Mouse (Mus musculus) gastrocnemius, postnatal 10 days (tissue): ENCODE data around the gene Tnfsf13b. TPM values are rescaled to one million over a fixed set of nuclear protein-coding genes. Genes with fewer than 3 reads are reported as not detected.

Experiments used
- DNase-seq: peaks from one replicate; pipeline ENCODE4 v3.0.0; 2021; ENCODE audit warnings: mixed read lengths
- total RNA-seq, 2 experiments: library from RNA; stranded (reverse); gene quantifications; 2 replicates each; pipeline ENCODE4 v1.2.3; 2021

The Tnfsf13b gene
- total RNA-seq, 2 experiments from 2014 or later, result 0.54 to 0.88 TPM

GRCm38 (mm10) chr8:10045743-10046142 lies 39.5 kb downstream of the Tnfsf13b start:
- DNase-seq, result no peak

GRCm38 (mm10) chr8:10049162-10049561 lies 42.9 kb downstream of the Tnfsf13b start:
- no peak for DNase-seq

DNA sequence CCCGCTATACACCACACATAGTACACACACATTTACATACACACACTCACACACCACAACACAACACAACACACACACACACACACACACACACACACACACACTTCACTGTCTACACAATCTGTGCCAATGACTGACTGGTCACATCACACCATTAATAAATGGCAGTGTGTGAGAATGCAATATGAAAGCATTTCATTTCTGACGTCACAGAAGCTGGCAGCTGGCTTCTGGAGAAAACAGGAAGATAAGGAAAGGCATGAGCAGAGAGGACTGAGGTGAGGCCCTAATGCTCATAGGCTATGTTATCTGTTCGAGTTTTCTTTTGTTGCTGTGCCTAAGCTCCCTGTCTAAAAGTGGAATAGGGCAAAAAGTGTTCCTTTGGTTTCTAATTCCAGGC lies 45.3 kb downstream of the Tnfsf13b start:
- DNase-seq, result no peak

DNA sequence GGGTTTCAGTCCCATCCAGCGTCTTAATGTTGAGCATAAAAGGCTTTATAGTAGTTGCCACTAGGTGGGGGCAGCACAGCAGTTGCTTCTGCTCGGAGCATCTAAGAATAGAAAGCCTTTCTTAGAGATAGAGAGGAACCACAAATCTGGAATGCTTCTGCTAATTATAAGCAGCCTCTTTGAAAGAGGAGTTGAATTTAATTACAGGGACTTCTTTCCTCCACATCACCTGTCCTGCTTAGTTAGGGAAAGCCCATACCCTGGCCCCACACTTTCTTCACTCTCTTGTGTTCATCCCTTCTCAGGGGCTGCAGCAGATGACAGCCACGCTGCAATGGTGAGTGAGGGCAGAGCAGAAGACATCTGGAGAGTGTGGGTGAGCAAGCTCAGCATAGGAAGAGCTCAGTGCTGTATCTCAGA lies 47.3 kb downstream of the Tnfsf13b start:
- no peak for DNase-seq

- no peak for DNase-seq
Observed at GRCm38 (mm10) chr8:10061001-10061400, 54.7 kb downstream of the Tnfsf13b start.

GRCm38 (mm10) chr8:10066906-10067305 lies 60.6 kb downstream of the Tnfsf13b start:
- no peak for DNase-seq

GRCm38 (mm10) chr8:10067775-10068174 lies 61.5 kb downstream of the Tnfsf13b start:
- no peak for DNase-seq

DNA sequence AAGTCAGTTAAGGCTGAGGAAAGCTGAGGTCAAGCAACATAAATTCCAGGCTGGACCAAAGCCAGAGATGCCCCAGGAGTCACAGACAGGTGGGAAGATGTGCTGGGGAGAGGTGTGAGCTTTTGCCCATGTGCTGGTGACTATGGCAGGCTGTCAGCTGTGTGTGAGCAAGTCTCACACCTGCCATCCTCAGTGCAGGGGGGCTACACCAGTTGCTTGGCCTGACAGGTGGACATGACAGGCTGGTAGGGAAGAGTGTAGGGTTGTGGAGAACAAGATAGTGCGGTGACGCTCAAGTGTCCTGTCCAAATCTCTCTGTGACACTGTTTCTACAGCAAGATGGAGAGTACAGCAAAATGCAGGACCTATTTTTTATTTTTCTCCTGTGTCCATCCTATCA lies 66.1 kb downstream of the Tnfsf13b start:
- DNase-seq, result no peak

Other genes starting within 250 kb of the Tnfsf13b start
- 1 to 10 TPM in 1 of 2 experiments, under 1 TPM in 1; 0.75 to 1.0 TPM for gene Fam155a, start 235.3 kb upstream of the Tnfsf13b start, total RNA-seq
- not detected for gene Gm10217, start 142.2 kb upstream of the Tnfsf13b start, total RNA-seq
- 1 to 10 TPM; 3.3 to 4.6 TPM for gene Lig4, start 28.8 kb upstream of the Tnfsf13b start, total RNA-seq
- 10 to 100 TPM; 12.5 to 13.5 TPM for gene Abhd13, start 28.8 kb upstream of the Tnfsf13b start, total RNA-seq
- gene Myo16, start 147.4 kb downstream of the Tnfsf13b start, total RNA-seq, result 1 to 10 TPM; 3.9 to 5.3 TPM